Mouse (Mus musculus) megakaryocyte, embryonic 14.5 days (primary cell): ENCODE data around the gene Cpm.

Experiments
- FLI1 ChIP-seq: IDR thresholded peaks from 2 replicates; pipeline ENCODE4 v1.6.1; 2012; ENCODE audit warnings: low read length, inconsistent platforms, mixed read lengths
- GATA1 ChIP-seq: IDR thresholded peaks from 3 replicates; pipeline ENCODE4 v1.6.1; 2012; ENCODE audit warnings: mixed read lengths, low read length, inconsistent platforms, borderline replicate concordance

GRCm38 (mm10) chr10:117724804-117725361, 95.6 kb downstream of the Cpm start:
- TF ChIP-seq GATA1 = no peak
- no peak for TF ChIP-seq FLI1
